Mouse (Mus musculus) left cerebral cortex, adult 2 months (tissue): ENCODE measurements around the gene Olfr329-ps. TPM values are rescaled to one million over a fixed set of nuclear protein-coding genes. Genes with fewer than 3 reads are reported as not detected.
"Not testable (repeated sequence)": the region's sequence is repeated elsewhere in the genome, so short reads cannot be mapped to it uniquely, and the experiment has no call there.

ENCODE experiments used
- DNase-seq, 2 experiments: peaks; one replicate each; pipeline ENCODE4 v3.0.0; 2021 to 2022; ENCODE audit warnings: low spot score in 2 of 2, mixed read lengths in 1 of 2; ENCODE audit errors: extremely low spot score in 1 of 2
- H3K27ac ChIP-seq: fragments of 200-600 bp; 2 replicates; pipeline ENCODE4 v1.8.1; 2022
- H3K4me3 ChIP-seq: fragments of 200-600 bp; 2 replicates; pipeline ENCODE4 v1.8.1; 2022
- CTCF ChIP-seq: fragments of 200-600 bp; IDR thresholded peaks from 2 replicates; pipeline ENCODE4 v1.8.1; 2022; ENCODE audit warnings: antibody characterized with exemption, mild to moderate bottlenecking, moderate library complexity
- intact Hi-C: fragments of 180-260 bp; cut with DNase I; formaldehyde crosslinking; loops from one replicate; pipeline ENCODE4 v1.15.1; 2025
- long read RNA-seq, 2 experiments: library from polyadenylated mRNA; stranded (forward); transcript quantifications; one replicate each; pipeline ENCODE4 v2.0.0; 2021; ENCODE audit warnings: borderline mapping rate in 2 of 2
- total RNA-seq, 2 experiments: library from RNA; stranded (reverse); gene quantifications; 2 replicates each; pipeline ENCODE4 v1.2.3; 2021

Olfr329-ps gene
- not detected for total RNA-seq
- long read RNA-seq, experiment 1: 0 reads
- long read RNA-seq, experiment 2: 0 reads

DNA sequence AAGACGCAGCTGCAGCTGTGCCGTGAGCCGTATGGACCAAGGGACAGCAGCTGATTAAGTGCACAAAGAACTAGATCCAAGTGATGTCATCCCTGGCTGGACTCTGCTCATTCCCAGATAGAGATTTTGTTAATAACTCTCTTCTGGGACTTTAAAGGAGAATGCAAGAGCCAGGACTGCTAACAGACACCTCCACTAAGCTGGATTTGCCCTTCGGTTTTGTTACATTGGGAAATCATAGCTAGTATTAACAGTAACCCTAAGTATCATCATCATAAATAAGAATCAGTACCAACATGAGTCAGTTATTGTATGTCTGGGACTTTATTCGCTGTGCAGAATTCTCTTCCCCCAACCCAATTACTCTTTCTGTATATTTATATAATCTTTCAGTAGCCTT lies at the start of gene Olfr329-ps:
TSS of gene Olfr329-ps (minus strand) at position 101 of the 400 bp plus-strand sequence.
- no peak within 1 kb of the TSS for H3K4me3 ChIP-seq
- intact Hi-C loops: no loop called here
- TF ChIP-seq CTCF: no peak

DNA sequence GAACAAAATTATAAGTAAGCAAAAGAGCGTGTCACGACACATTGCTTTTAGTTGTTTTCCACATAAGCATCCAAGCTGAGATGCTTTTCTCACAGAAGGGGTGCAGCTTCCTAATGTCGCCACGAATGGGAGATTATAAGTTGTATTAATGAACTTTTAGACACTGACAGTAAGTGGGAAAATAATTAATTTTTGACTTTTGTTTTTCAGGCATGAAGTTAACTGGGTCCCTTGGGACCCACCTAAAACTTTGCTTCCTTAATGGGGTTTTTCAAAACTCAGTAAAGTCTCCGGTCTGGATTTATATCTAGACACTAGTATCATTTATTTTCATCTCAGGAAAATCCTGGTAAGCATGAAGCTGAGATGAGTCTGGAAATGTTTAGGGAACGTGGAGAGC lies 48.6 kb upstream of the Olfr329-ps start, which contains the start of gene Olfr324:
TSS of gene Olfr324 (plus strand) at position 301 of the 400 bp plus-strand sequence.
- TF ChIP-seq CTCF: no peak
- Histone ChIP-seq H3K4me3 (no peak within 1 kb of the TSS), H3K27ac (no peak within 1 kb of the TSS)
- intact Hi-C loops: no loop called here
- no peak for DNase-seq

More for the DNA sequence above, at the start of gene Olfr329-ps:
- no peak for DNase-seq
- no peak within 1 kb of the TSS for H3K27ac ChIP-seq

DNA sequence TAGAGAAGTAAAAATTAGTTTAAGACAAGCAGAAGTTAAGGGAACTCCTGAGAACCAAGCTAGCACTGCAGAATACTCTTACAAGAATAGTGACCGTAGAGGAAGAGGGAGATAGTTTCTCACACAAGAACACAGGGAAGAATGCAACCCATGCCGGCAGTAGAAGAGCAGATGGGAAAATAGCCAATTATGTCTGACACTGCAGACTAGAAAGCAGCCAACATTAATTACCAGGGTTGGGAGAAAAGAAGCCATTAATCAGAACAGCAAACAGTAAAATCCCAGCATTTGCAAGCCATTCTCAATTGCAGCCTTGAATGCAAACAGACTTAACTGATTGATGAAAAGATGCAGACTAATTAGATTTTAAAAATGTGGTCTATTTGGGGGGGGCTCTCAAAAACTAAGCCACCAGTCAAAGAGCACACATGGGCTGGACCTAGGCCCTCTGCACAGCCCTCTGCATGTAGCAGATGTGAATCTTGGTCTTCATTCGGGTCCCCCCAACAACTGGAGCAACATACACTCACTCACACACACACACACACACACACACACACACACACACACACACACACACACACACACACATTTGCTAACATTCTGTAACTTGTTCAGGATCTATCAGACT lies 42.5 kb upstream of the Olfr329-ps start:
- intact Hi-C loops: no loop called here
- H3K4me3 ChIP-seq: no peak overlapping the region
- TF ChIP-seq CTCF: no peak
- DNase-seq: no peak
- no peak overlapping the region for H3K27ac ChIP-seq

DNA sequence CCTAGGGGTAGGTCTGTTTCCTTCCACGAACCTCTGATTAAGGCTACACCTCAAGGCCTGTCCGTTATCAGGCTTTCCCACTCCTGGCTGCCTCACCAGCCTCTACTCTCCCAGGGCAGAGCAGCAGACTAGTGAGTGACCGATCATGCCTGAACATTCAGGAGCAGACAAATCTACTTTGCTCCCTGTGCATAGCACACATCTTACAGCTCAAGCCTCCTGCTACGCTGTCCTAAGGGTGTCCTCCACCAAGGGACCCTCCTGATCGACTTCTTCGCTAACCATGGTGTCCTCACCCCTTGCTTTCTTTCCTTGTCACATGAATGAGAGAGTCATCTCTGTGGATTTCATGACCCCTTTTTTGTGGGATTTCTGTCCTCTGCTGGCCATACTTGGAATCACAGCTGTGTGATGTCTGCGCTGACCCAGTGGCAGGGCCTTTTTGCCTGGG lies 41.7 kb upstream of the Olfr329-ps start:
- Histone ChIP-seq H3K27ac (no peak overlapping the region), H3K4me3 (no peak overlapping the region)
- peak in 1 of 2 experiments; percentile 40 for DNase-seq
- intact Hi-C loops: loop anchor here (2.0 kb wide), 1 partner anchor 185 kb away; no protein-coding TSS in a partner anchor
- TF ChIP-seq CTCF: peak; percentile 90

DNA sequence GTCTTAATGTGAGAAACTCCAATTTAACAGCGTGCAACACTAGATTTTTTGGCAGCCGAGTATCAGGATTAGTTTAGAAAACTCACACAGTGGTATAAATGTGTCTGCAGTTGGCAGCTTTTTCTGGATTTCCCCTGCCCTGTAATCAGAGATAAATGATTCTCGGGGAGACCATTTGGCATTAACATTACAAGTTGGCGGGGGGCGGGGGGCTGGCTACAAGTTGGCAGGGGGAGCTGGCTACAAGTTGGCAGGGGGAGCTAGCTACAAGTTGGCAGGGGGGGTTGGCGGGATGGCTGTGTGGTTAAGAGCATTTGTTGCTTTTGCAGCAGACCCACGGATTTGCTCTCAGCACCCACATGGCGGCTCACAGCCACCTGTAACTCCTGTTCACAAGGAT lies 32.4 kb upstream of the Olfr329-ps start:
- Histone ChIP-seq H3K27ac (no peak overlapping the region), H3K4me3 (no peak overlapping the region)
- no peak for DNase-seq
- no peak for TF ChIP-seq CTCF
- intact Hi-C loops: no loop called here

DNA sequence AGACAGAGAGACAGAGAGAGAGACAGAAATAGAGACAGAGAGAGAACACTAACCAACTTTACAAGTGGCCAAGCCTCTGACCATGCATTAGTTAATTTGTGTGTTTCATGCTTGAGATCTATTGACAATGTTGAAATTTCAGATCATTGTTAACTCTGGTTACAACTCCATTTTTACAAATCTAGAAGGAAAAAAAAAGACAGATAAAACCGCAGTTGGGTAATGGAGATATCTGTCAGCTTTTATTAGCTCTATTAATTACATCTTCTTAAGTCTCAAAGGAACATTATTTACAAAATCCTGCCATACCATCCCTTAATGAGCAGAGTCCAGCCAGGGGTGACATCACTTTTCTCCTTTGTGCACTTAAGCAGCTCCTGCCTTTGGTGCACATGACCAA lies 31.2 kb upstream of the Olfr329-ps start, which contains the start of gene Olfr325:
TSS of gene Olfr325 (plus strand) at position 301 of the 400 bp plus-strand sequence.
- TF ChIP-seq CTCF: no peak
- no peak for DNase-seq
- Histone ChIP-seq H3K4me3 (no peak within 1 kb of the TSS), H3K27ac (no peak within 1 kb of the TSS)
- intact Hi-C loops: no loop called here

DNA sequence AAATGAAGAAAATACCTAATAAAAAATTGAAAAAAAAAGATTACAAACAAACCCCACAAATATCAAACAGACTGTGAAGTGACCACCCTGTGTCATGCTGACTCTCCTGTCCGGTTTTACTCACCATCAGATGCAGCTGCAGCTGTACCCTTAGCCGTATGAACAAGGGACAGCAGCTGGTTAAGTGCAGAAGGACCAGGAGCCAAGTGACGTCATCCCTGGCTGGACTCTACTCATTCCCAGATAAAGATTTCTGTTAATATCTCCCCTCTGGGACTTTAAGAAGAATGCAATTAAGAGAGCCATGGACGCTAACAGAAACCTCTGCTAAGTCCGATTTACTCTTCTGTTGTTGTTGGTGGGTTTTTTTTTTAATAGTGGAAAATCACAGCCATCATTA lies 24.2 kb upstream of the Olfr329-ps start, which contains the start of gene Olfr224:
TSS of gene Olfr224 (minus strand) at position 149 of the 400 bp plus-strand sequence.
- no peak within 1 kb of the TSS for H3K27ac ChIP-seq
- H3K4me3 ChIP-seq: no peak within 1 kb of the TSS
- intact Hi-C loops: no loop called here
- DNase-seq: no peak
- TF ChIP-seq CTCF: no peak

DNA sequence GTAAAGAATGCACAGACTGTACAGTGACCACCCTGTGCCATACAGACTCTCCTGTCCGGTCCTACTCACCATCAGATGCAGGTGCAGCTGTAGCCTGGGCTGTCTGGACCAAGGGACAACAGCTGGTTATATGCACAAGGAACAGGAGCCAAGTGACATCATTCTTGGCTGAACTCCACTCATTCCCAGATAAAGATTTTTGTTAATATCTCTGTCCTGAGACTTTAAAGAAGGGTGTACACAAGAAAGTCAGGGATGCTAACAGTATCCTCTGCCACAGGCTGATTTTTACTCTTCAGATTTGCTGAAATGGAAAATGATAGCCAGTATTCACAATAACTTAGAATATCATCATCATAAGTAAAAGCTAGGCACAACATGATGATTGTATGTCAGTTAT lies 9.3 kb upstream of the Olfr329-ps start, which contains the start of gene Olfr328:
TSS of gene Olfr328 (minus strand) at position 101 of the 400 bp plus-strand sequence.
- no peak for TF ChIP-seq CTCF
- intact Hi-C loops: no loop called here
- no peak for DNase-seq

DNA sequence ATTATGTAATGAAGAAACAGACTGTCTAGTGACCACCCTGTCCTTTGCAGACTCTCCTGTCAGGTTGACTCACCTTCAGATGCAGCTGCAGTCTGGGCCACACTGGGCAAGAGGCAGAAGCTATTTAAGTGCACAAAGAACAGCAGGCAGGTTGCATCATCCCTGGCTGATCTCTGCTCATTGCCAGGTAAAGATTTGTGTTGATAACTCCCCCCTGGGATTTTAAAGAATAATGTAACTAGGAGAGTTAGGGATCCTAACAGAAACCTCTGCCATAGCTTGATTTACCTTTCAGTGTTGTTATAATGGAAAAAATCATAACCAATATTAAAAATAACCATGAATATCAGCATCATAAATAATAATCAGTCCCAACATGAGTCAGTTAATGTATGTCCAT lies 11.5 kb downstream of the Olfr329-ps start, which contains the start of gene Olfr330:
TSS of gene Olfr330 (minus strand) at position 101 of the 400 bp plus-strand sequence.
- intact Hi-C loops, H3K4me3 ChIP-seq, H3K27ac ChIP-seq, DNase-seq: not testable (repeated sequence)

More for the DNA sequence above, 9.3 kb upstream of the Olfr329-ps start, which contains the start of gene Olfr328:
- Histone ChIP-seq H3K4me3 (no peak within 1 kb of the TSS), H3K27ac (no peak within 1 kb of the TSS)

DNA sequence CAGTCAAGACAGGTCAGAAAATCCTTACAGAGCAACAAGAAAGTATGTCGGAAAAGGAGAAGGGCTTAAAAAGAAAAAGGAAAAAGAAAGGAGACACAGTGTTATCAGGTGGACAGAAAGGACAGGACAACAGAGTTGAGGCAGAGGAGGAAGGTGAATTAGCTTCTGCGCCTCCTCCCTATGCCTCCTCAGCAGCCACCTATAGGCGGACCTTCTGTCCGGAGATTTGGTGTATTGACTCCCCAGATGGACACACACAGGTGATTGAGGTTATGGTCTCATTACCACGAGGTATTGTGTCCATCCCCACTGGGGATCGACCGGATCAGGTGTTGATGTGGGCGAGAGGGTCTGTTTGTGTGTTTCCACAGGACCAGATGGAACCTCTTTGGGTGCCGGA lies 26.5 kb downstream of the Olfr329-ps start:
- intact Hi-C loops, H3K27ac ChIP-seq, H3K4me3 ChIP-seq: not testable (repeated sequence)
- DNase-seq: peak; percentile 24 to 30

DNA sequence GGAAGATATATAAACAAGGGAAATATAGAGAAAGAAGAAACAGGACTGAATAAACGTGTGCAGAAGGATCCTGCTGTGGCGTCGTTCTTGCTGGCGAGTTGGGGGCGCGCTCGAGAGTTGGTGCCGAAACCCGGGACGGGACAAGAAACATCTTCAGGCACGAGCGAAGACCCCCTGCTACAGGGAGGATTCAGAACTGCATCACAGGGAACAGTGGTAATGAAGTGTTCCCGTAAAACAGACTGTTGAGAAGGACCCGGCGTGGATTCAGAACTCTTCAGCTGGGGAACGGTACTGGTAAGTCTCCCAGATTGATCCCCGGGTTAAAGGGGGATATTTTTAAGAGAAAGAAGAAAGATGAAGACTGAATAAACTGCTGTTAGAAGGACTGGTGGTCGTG lies 27.3 kb downstream of the Olfr329-ps start:
- DNase-seq: peak; percentile 79 to 81
- intact Hi-C loops, H3K27ac ChIP-seq, H3K4me3 ChIP-seq: not testable (repeated sequence)

DNA sequence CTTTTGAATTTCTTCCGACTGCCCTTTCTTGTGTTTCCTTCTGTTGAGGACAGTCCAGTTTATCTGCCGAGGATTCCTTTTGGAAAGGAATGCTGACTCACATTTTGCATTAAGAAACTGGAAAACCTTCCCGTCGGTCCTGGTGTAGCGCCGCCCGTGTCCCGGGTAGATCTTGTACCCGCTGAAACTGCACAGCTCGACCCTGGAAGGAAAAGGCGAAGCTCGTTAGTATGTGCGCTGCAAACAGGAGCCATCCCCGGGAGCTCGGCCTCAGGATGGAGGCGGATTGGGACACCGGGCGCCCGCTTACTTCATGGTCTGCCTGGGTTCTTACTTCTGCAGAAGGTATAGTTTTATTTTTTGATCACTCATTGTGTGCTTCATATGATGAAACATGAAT lies 37.2 kb downstream of the Olfr329-ps start:
- H3K27ac ChIP-seq, intact Hi-C loops, DNase-seq, H3K4me3 ChIP-seq: not testable (repeated sequence)

DNA sequence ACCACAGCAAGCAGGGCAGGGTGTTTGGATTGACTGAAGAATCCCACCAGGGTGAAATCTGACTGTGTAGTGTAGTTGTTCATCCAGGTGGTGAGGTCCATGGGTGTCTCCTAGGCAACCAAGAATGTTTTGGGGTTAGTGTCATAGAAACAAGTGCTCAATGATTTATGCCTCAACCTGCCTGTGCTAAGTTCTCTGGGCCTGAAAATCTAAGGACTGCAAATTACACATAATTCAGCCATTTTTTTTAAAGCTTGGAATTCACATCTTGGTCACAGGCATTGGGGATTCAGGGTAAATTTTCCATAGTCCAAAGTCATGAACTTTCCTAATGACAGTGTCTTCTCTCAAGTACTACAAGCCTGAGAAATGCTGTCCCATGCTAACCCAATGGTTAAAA lies 43.8 kb downstream of the Olfr329-ps start, which contains the start of gene Olfr331:
TSS of gene Olfr331 (minus strand) at position 101 of the 400 bp plus-strand sequence.
- H3K27ac ChIP-seq, H3K4me3 ChIP-seq, DNase-seq, intact Hi-C loops: not testable (repeated sequence)
